ENCODE assay signal across 9 mouse cellular contexts in the genomic region with DNA sequence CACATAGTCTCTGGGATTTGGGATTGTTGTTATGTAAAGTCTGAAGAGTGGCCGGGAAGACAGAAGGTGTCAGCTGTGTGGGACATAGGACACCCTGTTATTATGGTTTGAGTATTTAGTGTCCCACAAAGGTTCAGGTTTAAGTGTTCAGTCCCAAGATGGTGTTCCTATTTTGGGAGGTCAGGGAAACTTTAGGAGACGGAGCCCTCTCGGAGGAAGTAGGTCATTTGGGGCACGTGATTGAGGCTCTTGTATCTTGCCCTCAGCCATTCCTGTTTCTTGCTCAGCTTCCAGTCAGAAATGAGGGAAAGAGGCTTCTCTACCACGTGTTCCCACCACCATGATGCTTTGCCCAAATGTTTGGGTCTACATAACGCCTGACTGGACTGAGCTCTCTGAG.
"Had no signal": no experiment of that assay in that cellular context is flagged by ENCODE, and none has a peak within 500 bp of the region (broad histone marks: within the 10 kb centered on the region; RNA-seq: fewer than 3 reads in every experiment).

No protein-coding gene starts in this region.

- DNase-seq: liver, postnatal 0 days; lung, adult 2 months; lung, postnatal 14 days; lung, postnatal 36 days; right cerebral cortex, postnatal 14 days; spleen, adult 18-20 months; thymus, adult 18-20 months; thymus, postnatal 14 days; thymus, postnatal 36 days had no signal
